Mouse (Mus musculus) inflammation-experienced regulatory T-cells, adult 16 weeks (primary cell): ENCODE measurements around the gene Sac3d1. TPM values are rescaled to one million over a fixed set of nuclear protein-coding genes. Genes with fewer than 3 reads are reported as not detected.

Experiments used
- polyA plus RNA-seq: library from polyadenylated mRNA; unstranded; fragments of 100-300 nt; shearing (Covaris generic); gene quantifications from one replicate; pipeline ENCODE4 v1.2.1, GENCODE M21; 2017

The Sac3d1 gene
- polyA plus RNA-seq = 2.7 TPM

DNA sequence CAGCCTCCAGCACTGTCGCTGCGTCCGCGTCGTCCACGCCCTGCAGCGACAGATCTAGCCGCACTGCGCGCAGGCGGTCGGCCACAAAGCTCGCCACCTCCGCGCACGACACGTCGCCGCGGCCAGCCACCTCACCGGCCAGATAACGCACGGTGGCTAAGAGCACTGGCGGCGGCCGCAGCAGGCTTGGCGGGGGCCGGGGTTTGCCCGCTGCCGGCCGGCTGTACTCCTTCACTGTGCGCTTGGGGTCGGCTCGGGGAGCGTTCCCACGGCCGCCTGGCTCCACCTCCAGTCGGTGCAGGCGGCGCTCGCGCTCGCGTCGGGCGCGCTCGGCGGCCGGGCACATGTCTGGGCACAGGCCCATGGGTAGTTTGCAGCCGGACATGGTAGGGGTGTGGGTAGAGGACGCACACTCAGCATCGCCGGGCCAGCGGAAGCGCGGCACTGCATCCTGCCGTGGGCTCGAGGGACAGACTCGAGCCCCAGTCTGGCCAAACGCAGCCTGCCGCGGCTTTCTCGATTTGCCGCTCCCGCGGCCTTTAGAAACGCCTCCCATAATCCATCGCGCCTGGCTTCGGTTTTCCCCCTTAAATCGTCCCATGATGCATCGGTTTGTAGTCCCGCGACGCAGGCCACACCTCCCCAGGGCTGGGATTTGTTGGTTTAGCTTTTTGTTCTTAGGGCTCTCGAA lies at the start of gene Sac3d1:
Gene Sac3d1, minus strand, starts transcription at position 665 of the 691 bp plus-strand sequence.

DNA sequence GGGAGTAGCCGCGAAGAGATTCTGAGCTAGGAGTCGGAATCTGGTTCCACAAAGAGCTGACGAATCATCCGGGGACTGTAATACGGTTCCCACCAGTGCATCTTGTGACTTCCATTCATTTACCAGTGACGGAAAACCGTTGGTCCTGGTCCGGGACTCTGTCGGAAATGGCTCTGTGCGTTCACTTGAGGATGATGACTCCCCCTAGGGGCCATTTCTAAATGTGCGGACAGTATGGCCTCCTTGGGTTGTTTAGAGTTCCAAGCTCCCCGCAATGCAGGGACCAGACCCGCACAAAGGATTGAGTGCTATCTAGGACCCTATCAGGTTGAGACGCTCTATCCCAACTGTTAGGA lies 22.9 kb upstream of the Sac3d1 start, which contains the start of gene Arl2:
Gene Arl2, minus strand, starts transcription at position 155 of the 356 bp plus-strand sequence.

GRCm38 (mm10) chr19:6140678-6141393 lies 22.4 kb upstream of the Sac3d1 start, which contains the start of gene Batf2:
TSS of gene Batf2 (plus strand) at chr19:6140983.

GRCm38 (mm10) chr19:6127760-6128341 lies 9.4 kb upstream of the Sac3d1 start, which contains the start of gene Snx15:
TSS of gene Snx15 (minus strand) at chr19:6128304.

GRCm38 (mm10) chr19:6105586-6105985 lies 12.9 kb downstream of the Sac3d1 start, which contains the start of gene Naaladl1:
TSS of gene Naaladl1 (plus strand) at chr19:6105782.

DNA sequence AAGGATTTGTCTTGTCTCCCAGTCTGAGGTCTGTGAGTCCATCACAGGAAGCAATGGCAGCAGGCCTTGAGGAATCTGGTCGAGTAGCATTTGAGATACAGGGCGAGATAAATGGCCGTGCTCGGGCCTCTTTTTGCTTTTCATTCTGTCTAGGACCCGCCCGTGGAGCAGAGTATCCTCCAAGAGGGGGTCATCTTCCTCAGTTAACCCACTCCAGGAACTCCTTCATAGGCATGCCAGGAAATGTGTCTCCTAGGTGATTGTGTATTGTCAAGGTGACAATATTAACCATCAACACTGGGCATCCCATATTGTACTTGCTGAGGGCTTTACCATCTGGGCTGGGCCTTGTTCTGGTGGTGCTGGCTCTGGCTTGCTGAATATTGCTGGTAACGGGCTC lies 24.3 kb downstream of the Sac3d1 start, which contains the start of gene AC131692.1:
Gene AC131692.1, plus strand, starts transcription at position 301 of the 400 bp plus-strand sequence.

GRCm38 (mm10) chr19:6084478-6085248 lies 33.8 kb downstream of the Sac3d1 start, which contains the start of the genes Zfpl1 and Cdca5:
TSS of gene Zfpl1 (minus strand) at chr19:6084956.
TSS of gene Cdca5 (plus strand) at chr19:6084983.

DNA sequence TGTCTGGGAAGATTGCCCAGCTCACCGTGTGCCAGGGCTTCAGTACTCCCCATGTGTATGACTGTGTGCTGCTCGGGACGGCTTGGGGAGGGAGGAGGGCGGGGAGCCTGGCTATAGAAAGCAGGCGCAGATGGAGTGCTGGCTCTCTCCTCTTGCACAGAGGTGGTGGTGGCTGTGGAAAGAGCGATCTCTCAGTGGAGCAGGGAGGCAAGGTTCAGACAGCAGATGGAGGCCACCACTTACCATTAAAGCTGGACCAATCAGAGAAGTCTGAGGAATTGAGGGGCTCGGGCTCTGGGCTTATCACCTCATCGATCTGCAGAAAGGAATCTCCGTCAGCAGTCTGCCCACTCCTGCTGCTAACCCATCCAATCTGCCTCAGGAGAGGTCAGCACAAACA lies 36.3 kb downstream of the Sac3d1 start, which contains the start of gene Gm28374:
Gene Gm28374, minus strand, starts transcription at position 101 of the 400 bp plus-strand sequence.

GRCm38 (mm10) chr19:6079983-6080480 lies 38.4 kb downstream of the Sac3d1 start, which contains the start of gene Tmem262:
TSS of gene Tmem262 (plus strand) at chr19:6080033.

DNA sequence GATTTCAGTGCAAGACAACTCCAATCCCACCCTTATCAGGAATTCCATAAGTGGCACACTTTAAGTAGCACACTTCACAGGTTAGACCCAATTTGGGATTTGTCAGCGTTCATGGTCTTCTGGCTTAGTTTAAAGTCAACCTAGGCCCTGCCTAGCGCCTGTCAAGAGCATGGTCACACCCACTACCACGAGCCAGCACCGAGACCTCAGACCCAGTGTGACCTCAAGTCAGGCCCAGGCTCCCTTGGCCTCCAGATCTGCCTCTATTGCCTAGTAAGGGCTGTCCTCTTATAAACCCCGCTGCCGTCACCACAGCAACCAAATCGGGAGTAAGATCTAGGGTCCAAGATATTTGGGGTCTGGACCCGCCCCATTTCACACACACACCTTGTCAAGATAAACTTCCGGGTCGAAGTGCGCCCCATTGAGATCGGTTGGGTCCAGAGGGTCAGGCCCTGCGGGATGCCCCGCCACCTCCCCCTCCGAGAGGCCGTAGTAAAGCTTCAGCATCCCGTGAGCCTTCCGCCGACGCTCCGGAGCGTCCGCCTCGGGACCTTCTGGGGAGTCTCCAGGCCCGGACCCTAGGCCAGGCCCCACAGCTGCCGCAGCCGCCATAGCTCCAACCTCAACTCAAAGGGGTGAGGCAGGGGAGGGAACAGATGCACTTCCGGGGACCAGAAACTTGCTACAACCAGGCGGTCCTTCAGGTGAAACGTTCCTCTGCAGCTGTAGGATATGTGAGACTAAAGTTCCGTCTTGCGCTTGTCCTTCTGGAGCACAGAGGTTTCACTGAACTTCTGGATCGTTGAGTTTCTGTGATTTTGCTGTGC lies 41.7 kb downstream of the Sac3d1 start, which contains the start of gene Vps51:
Gene Vps51, minus strand, starts transcription at position 668 of the 830 bp plus-strand sequence.

GRCm38 (mm10) chr19:6067724-6068415 lies 50.6 kb downstream of the Sac3d1 start, which contains the start of gene Tm7sf2:
TSS of gene Tm7sf2 (minus strand) at chr19:6068373.

Other genes with a start within 250 kb of the Sac3d1 start
- 341 TPM for gene Frmd8, start 243.4 kb downstream of the Sac3d1 start, polyA plus RNA-seq
- gene Slc25a45, start 240.8 kb downstream of the Sac3d1 start, polyA plus RNA-seq = 49.6 TPM
- gene Tigd3, start 224.5 kb downstream of the Sac3d1 start, polyA plus RNA-seq = 0.65 TPM
- gene Dpf2, start 205.6 kb downstream of the Sac3d1 start, polyA plus RNA-seq = 210 TPM
- gene Cdc42ep2, start 193.8 kb downstream of the Sac3d1 start, polyA plus RNA-seq = 0.34 TPM
- 56.4 TPM for gene Pola2, start 154.4 kb downstream of the Sac3d1 start, polyA plus RNA-seq
- not detected for gene Slc22a20, start 132.5 kb downstream of the Sac3d1 start, polyA plus RNA-seq
- 71.0 TPM for gene Capn1, start 102.8 kb downstream of the Sac3d1 start, polyA plus RNA-seq
- 63.0 TPM for gene Syvn1, start 72.1 kb downstream of the Sac3d1 start, polyA plus RNA-seq
- 56.0 TPM for gene Mrpl49, start 60.9 kb downstream of the Sac3d1 start, polyA plus RNA-seq
- 820 TPM for gene Fau, start 60.8 kb downstream of the Sac3d1 start, polyA plus RNA-seq
- 10.9 TPM for gene Znhit2, start 57.5 kb downstream of the Sac3d1 start, polyA plus RNA-seq
- gene Tm7sf2, start 50.3 kb downstream of the Sac3d1 start, polyA plus RNA-seq = 20.5 TPM
- gene Vps51, start 41.4 kb downstream of the Sac3d1 start, polyA plus RNA-seq = 98.9 TPM
- gene Tmem262, start 38.6 kb downstream of the Sac3d1 start, polyA plus RNA-seq = not detected
- 0.73 TPM for gene Gm28374, start 36.4 kb downstream of the Sac3d1 start, polyA plus RNA-seq
- gene Zfpl1, start 33.7 kb downstream of the Sac3d1 start, polyA plus RNA-seq = 53.7 TPM
- gene Cdca5, start 33.7 kb downstream of the Sac3d1 start, polyA plus RNA-seq = 5.6 TPM
- not detected for gene AC131692.1, start 24.2 kb downstream of the Sac3d1 start, polyA plus RNA-seq
- not detected for gene Naaladl1, start 12.9 kb downstream of the Sac3d1 start, polyA plus RNA-seq
- 43.1 TPM for gene Snx15, start 9.7 kb upstream of the Sac3d1 start, polyA plus RNA-seq
- gene Batf2, start 22.3 kb upstream of the Sac3d1 start, polyA plus RNA-seq = not detected
- gene Arl2, start 22.9 kb upstream of the Sac3d1 start, polyA plus RNA-seq = 25.0 TPM
- 0.28 TPM for gene Majin, start 65.7 kb upstream of the Sac3d1 start, polyA plus RNA-seq
- gene Gpha2, start 107.7 kb upstream of the Sac3d1 start, polyA plus RNA-seq = not detected
- 14.8 TPM for gene Ppp2r5b, start 117.2 kb upstream of the Sac3d1 start, polyA plus RNA-seq
- gene Atg2a, start 123.0 kb upstream of the Sac3d1 start, polyA plus RNA-seq = 48.1 TPM
- 25.5 TPM for gene Ehd1, start 158.1 kb upstream of the Sac3d1 start, polyA plus RNA-seq
- 0.37 TPM for gene Cdc42bpg, start 187.8 kb upstream of the Sac3d1 start, polyA plus RNA-seq
- gene Men1, start 216.3 kb upstream of the Sac3d1 start, polyA plus RNA-seq = 78.5 TPM
- gene Map4k2, start 222.5 kb upstream of the Sac3d1 start, polyA plus RNA-seq = 113 TPM
- 249 TPM for gene Sf1, start 245.0 kb upstream of the Sac3d1 start, polyA plus RNA-seq